Mouse (Mus musculus): ENCODE measurements at regions not wholly inside any gene's neighbourhood (a gene's known extent, or its start where the extent isn't known, plus 50 kb on each side); places are given as distances from the start of the nearest gene placed in this dataset.

DNA sequence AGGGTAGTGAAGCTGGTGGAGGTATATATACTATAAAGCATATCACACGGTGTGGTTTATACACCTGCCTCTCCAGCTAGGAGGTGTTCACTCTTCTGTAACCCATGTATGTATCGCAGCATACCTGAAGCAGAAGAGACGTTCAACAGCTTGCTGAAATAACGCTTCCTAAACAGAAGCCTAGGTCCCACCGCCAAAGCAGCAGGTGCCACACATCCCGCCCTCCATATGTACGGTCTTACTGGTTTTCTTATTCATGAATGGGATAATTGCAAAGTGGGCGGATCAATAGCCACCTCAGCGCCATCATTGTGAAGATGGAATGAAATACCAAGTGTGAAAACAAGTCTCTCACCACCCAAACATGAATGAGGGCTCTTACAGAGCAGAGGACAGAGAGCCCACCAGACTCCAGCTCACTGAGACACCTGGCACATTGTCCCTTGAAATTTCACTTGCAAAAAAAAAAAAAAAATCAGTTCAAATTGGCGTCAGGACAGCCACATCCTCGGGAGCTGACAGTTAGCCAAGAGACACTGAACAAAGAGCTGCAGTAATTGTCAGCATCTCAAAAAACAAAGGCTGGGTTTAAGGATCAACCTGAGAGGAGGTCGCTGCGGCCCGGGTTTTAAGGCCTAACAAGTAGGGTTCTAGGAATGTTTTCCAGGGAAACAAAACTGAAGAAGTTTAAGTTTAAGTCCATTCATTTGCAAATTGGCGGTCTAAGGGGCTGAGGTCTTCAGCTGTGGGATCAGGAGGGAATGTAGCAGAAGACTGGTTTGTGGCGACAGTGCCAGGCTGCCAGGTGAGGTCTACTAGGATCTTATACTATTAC, 264.5 kb downstream of the Gm49356 start:
- TF ChIP-seq CTCF (IDR thresholded peaks at IDR 0.05; ENCODE audit: low read depth), result no peak
- no peak for TF ChIP-seq EP300 (IDR thresholded peaks at IDR 0.05; ENCODE audit: low read depth)
